Mouse (Mus musculus) neural tube, embryonic 15.5 days (tissue): ENCODE results near the gene Diras1. TPM values are rescaled to one million over a fixed set of nuclear protein-coding genes. Genes with fewer than 3 reads are reported as not detected.
A peak's percentile ranks its signal among the peaks of the same experiment; 100 is the strongest.

ENCODE experiments used
- ATAC-seq: fragments of 200-750 bp; cut with Nextera tagmentation; 2 replicates; pipeline ENCODE4 v1.8.0; 2017; ENCODE audit warnings: mild to moderate bottlenecking, moderate TSS enrichment, moderate library complexity; ENCODE audit not compliant: low FRiP score
- H3K27ac ChIP-seq: fragments of 300-500 bp; sonication (generic); replicated peaks from 2 replicates; pipeline ENCODE4 v1.5.1; 2015; ENCODE audit warnings: mild to moderate bottlenecking, inconsistent platforms
- H3K27me3 ChIP-seq: fragments of 300-500 bp; sonication (generic); replicated peaks from 2 replicates; pipeline ENCODE4 v1.6.1; 2015; ENCODE audit warnings: inconsistent platforms
- H3K36me3 ChIP-seq: fragments of 300-500 bp; sonication (generic); 2 replicates; pipeline ENCODE4 v1.6.1; 2015; ENCODE audit warnings: inconsistent platforms
- H3K4me1 ChIP-seq: fragments of 300-500 bp; sonication (generic); 2 replicates; pipeline ENCODE4 v1.6.1; 2015; ENCODE audit warnings: inconsistent platforms
- H3K4me2 ChIP-seq: fragments of 300-500 bp; sonication (generic); 2 replicates; pipeline ENCODE4 v1.6.1; 2015; ENCODE audit warnings: inconsistent platforms, mild to moderate bottlenecking, moderate library complexity
- H3K4me3 ChIP-seq: fragments of 300-500 bp; sonication (generic); replicated peaks from 2 replicates; pipeline ENCODE4 v1.5.1; 2015; ENCODE audit warnings: mild to moderate bottlenecking, inconsistent platforms
- H3K9ac ChIP-seq: fragments of 300-500 bp; sonication (generic); replicated peaks from 2 replicates; pipeline ENCODE4 v1.6.1; 2015; ENCODE audit warnings: mild to moderate bottlenecking, inconsistent platforms
- H3K9me3 ChIP-seq: fragments of 300-500 bp; sonication (generic); replicated peaks from 2 replicates; pipeline ENCODE4 v1.6.1; 2016; ENCODE audit warnings: inconsistent platforms
- WGBS: fragments of 180-500 bp; shearing (Covaris S2); methylation state at CpG from one replicate; pipeline ENCODE4 v1.1.7; 2015; ENCODE audit warnings: mixed read lengths; 5-methylcytosine and 5-hydroxymethylcytosine counted together
- polyA plus RNA-seq: library from polyadenylated mRNA; unstranded; fragments of >200 nt; fragmentation: Nextera tagmentation; extraction: Ambion mirVana; gene quantifications from 2 replicates; pipeline ENCODE4 v1.2.1, GENCODE M21; 2015

Diras1 gene
- polyA plus RNA-seq, 1 experiment from 2014 or later: 69.4 TPM

DNA sequence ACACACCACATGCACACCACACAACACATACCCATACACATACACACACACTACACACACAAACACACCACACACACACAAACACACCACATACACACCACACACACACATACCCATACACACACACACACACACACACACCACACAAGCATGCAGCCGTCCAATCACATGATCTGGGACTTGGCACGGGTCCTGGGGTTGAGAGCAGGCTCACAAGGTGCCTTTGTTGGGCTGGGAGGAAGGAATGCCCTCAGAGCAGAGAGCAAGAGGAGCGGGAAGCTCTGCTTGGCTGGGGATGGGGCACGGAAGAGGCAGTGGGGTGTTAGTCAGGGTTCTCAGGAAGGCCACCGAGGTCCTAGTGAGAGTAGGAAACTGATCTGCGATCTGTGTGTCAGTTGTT, 14.6 kb downstream of the Diras1 start:
- WGBS: 77% methylated on average over 6 of the region's 6 CpGs
- H3K4me3 ChIP-seq: no peak overlapping the region
- no peak for ATAC-seq
- no peak overlapping the region for H3K4me2 ChIP-seq
- H3K4me1 ChIP-seq: peaks cover 18% of the 10 kb centered on the region
- H3K36me3 ChIP-seq: no peaks in the 10 kb centered on the region
- H3K9ac ChIP-seq: no peak overlapping the region
- H3K27me3 ChIP-seq: no peaks in the 10 kb centered on the region
- H3K27ac ChIP-seq: no peak overlapping the region
- no peaks in the 10 kb centered on the region for H3K9me3 ChIP-seq

DNA sequence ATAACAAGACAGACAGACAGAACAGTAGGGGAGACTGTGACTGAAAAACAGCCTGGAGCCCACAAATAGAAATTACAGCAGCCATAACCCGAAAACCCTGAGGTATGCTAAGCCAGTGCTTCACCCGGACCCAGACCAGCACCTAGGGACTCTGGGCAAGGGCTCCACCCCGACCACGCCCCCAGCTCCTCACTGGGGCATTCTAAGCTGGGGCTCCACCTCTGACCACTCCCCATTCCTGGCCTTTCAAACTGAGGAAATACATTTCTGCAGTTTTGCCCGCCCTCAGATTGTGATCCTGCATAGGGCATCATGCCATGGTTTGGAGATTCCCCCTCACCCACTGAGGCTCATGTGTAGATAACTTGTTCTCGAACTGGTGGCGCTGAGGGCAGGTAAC, 18.2 kb downstream of the Diras1 start:
- no peak for ATAC-seq
- Histone ChIP-seq H3K4me2 (no peak overlapping the region), H3K27ac (no peak overlapping the region), H3K9ac (no peak overlapping the region), H3K9me3 (no peaks in the 10 kb centered on the region), H3K36me3 (no peaks in the 10 kb centered on the region), H3K4me1 (0 out of 2 replicates have a peak, but pooled peaks cover 2% of the 10 kb centered on the region), H3K4me3 (no peak overlapping the region), H3K27me3 (no peaks in the 10 kb centered on the region)
- WGBS: 40% methylated on average over 7 of the region's 7 CpGs

DNA sequence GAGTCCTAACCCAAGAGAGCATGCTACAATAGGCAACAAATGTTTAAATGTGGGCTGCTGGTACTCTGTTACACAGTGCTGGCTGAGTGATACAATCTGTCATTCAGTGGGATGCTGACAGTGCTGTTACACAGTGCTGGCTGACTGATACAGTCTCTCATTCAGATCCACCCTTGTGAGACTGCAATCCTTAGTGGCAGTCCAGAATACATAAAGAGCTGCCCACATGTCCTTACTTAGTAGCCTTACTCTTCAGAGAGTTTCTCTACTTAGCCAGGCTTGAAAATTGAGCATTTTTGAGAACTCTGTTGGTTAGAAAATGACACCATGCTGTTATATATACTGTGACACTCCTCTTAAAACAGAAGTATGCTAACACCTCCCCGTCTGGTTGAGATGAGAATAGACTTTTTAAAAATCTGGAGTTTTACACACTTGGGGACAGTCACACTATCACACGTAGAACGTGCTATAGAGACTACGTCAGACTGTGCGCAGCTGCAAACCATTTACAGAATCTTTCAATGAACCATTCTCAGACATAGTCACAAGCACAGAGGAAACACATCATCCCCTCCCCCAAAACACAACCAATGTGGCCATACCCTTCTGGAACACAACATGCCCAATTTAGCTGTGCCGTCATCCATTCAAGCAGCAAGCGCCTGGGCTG, 19.3 kb downstream of the Diras1 start:
- no peak overlapping the region for H3K4me2 ChIP-seq
- no peaks in the 10 kb centered on the region for H3K36me3 ChIP-seq
- WGBS: 91% methylated on average over 7 of the region's 7 CpGs
- no peak for ATAC-seq
- H3K9ac ChIP-seq: no peak overlapping the region
- H3K27ac ChIP-seq: no peak overlapping the region
- peaks cover 7% of the 10 kb centered on the region for H3K4me1 ChIP-seq
- H3K9me3 ChIP-seq: no peaks in the 10 kb centered on the region
- H3K27me3 ChIP-seq: no peaks in the 10 kb centered on the region
- no peak overlapping the region for H3K4me3 ChIP-seq

DNA sequence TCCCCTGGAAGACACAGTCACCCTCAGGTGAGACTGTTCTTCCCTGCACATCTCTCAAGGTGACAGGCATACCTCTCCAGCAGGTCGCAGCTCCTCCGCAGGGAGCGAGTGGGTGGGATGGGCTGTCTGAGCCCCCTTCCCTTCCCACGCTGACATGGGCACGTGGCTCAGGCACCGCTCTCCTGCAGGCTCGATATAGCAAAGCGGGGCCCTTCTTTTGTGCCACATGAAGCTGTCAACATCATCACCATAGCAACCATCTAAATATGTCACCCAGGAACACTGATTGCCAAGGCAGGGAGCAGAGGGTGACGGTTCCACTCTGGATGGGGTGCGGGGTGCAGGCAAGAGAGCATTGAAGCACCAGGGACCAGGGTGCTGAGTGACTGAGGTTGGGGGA, 24.3 kb downstream of the Diras1 start:
- H3K36me3 ChIP-seq: no peaks in the 10 kb centered on the region
- no peak overlapping the region for H3K4me3 ChIP-seq
- no peaks in the 10 kb centered on the region for H3K27me3 ChIP-seq
- WGBS: 38% methylated on average over 10 of the region's 10 CpGs
- no peaks in the 10 kb centered on the region for H3K9me3 ChIP-seq
- H3K27ac ChIP-seq: no peak overlapping the region
- no peak overlapping the region for H3K9ac ChIP-seq
- H3K4me1 ChIP-seq: peaks cover 25% of the 10 kb centered on the region
- peak; percentile 33; the same call in 1 of the 2 replicates for ATAC-seq
- H3K4me2 ChIP-seq: peak overlapping the region; percentile 35

DNA sequence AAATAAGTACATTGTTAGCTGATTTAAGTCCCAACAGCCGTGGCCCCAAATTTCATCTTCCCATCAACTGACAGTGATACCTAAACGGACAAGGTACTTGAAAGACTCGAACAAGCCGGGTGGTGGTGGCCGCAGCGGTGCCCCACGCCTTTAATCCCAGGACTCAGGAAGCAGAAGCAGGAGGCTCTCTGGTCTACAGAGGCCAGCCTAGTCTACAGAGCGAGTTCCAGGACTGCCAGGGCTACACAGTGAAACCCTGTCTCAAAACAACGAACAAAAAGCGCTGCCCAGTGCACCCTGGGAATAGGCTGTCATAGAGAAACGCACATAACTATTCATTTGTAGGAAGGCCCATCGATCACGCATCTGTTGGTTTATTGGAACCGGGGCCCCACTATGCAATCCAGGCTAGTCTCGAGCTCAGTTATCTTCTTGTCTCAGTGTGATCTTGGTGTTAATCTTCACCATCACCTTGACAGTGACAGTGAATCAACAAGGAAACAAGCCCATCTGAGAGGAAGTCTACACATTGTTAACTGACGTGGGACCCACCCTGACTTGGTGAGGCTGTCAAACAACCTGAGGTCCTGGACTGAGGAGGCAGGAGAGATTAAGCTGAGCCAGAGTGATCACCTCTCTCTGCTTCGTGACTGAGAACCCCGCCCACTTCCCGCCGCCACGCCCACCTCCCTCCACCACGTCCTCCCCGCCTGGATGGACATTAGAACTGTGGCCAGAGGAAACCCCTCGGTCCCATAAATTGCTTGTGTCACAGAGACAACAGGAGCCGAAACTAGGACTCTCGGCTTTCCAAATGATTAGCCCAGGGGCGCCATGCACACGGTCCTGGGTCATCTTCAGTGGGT, 25.0 kb downstream of the Diras1 start:
- Histone ChIP-seq H3K4me1 (peaks cover 25% of the 10 kb centered on the region), H3K4me2 (peak overlapping the region; percentile 35), H3K36me3 (no peaks in the 10 kb centered on the region), H3K27ac (no peak overlapping the region), H3K9ac (no peak overlapping the region), H3K4me3 (no peak overlapping the region), H3K27me3 (no peaks in the 10 kb centered on the region), H3K9me3 (no peaks in the 10 kb centered on the region)
- ATAC-seq: no peak
- WGBS: 44% methylated on average over 28 of the region's 28 CpGs

DNA sequence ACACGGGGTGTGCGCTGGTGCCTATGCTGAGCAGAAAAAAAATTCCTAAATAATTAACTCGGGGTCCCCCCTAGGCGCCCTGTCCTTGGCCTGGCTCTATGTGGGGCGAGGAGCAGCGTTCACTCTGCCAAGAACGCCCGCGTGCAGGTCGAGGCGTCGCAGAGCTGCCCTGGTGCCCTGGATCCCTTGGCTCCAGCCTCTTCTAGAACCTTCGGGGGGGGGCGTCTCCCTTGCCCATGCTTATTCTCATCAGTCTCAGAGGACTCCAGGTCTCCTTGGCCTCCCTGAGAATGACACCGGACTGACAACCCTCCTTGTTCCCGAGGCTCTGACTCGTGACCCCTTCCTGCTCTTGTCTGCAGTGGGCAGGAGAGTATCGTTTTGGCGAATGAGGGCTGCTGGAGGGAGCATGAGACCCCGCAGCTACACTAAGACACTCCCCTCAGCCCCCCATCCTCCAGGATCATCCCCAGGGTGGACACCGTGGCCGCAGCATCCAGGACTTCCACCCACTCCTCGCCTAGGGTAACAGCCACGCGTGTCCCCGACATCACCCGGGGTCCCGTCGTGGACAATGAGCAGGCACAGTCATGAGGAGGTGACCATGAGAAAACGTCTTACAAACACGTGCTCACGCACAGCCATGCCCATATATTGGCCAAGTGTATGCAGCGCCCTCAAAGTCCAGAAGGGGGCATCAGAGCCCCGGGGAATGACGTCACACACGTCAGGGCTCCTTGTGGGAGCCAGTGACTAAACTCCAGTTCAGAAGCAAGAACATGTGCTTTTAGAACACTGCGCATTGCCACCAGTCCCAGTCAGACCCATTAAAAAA, 25.9 kb downstream of the Diras1 start:
- H3K9ac ChIP-seq: peak overlapping the region; percentile 34; the same call in 1 of the 2 replicates
- WGBS: 31% methylated on average over 37 of the region's 37 CpGs
- no peak overlapping the region for H3K27ac ChIP-seq
- H3K4me2 ChIP-seq: peak overlapping the region; percentile 55
- ATAC-seq: peak; percentile 63
- no peaks in the 10 kb centered on the region for H3K9me3 ChIP-seq
- peak overlapping the region; percentile 20 for H3K4me3 ChIP-seq
- no peaks in the 10 kb centered on the region for H3K36me3 ChIP-seq
- 0 out of 2 replicates have a peak, but pooled peaks cover 4% of the 10 kb centered on the region for H3K27me3 ChIP-seq
- peaks cover 29% of the 10 kb centered on the region for H3K4me1 ChIP-seq

DNA sequence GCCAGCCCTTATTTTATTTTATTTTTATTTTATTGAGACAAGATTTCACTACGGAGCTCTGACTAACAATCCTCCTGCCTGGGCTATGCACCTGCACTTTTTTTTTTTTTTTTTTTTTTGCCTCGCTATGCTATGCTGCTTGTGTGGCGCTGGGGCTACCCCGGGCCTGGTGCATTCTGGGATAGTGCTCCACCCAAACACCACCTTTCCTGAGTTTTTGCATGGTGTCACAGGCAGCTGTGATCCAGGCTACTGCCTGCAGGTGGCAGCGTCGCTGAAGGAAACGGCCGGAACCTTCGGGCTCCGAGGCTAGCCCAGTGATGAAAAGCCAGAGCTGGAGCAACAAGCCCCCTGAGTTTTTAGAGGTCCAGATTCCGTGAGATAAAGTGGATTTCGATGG, 26.7 kb downstream of the Diras1 start:
- 16% methylated on average over 12 of the region's 12 CpGs for WGBS
- H3K27ac ChIP-seq: no peak overlapping the region
- ATAC-seq: no peak

DNA sequence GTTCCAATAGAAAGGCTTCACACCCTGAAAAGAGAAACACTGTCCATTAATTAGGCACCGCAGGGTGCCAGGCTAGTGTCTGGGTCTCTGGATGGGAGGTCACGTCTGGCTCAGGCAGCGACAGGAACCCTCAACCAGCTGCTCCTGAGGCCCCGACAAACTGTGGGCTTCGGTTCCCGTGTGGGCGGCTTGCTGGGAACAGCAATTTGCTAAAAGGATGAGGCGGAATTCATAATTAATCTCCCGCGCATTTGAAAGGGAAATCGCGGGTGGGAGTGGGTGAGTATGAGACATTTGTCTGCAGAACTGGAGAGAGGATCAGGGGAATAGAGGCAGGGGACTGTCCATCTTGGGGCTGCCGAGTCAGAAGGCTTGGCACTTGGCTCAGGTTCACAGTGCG, 27.4 kb downstream of the Diras1 start:
- Histone ChIP-seq H3K9ac (no peak overlapping the region), H3K36me3 (no peaks in the 10 kb centered on the region), H3K4me1 (peaks cover 34% of the 10 kb centered on the region), H3K27me3 (peaks cover 8% of the 10 kb centered on the region; the same call in 1 of the 2 replicates), H3K27ac (no peak overlapping the region), H3K4me3 (no peak overlapping the region), H3K4me2 (no peak overlapping the region), H3K9me3 (no peaks in the 10 kb centered on the region)
- 31% methylated on average over 14 of the region's 14 CpGs for WGBS
- ATAC-seq: no peak

More for the DNA sequence above, 26.7 kb downstream of the Diras1 start:
- Histone ChIP-seq H3K9ac (no peak overlapping the region), H3K4me1 (peaks cover 29% of the 10 kb centered on the region), H3K9me3 (no peaks in the 10 kb centered on the region), H3K27me3 (0 out of 2 replicates have a peak, but pooled peaks cover 6% of the 10 kb centered on the region), H3K36me3 (no peaks in the 10 kb centered on the region), H3K4me3 (no peak overlapping the region), H3K4me2 (no peak overlapping the region)

DNA sequence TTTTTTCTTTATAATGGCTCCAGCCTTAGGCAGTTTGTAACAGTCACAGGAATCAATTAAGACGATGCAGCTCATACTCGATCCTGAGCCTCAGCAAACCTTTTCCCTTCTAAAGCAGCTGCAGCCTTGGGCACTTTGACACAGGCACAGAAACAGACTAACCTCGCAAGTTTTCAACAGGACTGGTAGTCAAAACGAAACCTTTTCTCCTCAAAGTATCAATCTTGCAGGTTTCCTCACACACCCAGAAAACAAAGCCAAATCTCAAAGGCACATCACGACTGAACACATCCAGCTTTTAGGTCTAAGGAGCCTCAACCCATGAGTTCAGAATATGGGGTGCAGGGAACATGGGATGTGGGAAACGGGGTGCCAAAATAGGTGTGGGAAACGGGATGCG, 28.1 kb downstream of the Diras1 start:
- Histone ChIP-seq H3K27me3 (peaks cover 8% of the 10 kb centered on the region; the same call in 1 of the 2 replicates), H3K4me3 (no peak overlapping the region), H3K36me3 (no peaks in the 10 kb centered on the region), H3K27ac (no peak overlapping the region), H3K9ac (no peak overlapping the region), H3K4me2 (no peak overlapping the region), H3K9me3 (no peaks in the 10 kb centered on the region), H3K4me1 (peaks cover 35% of the 10 kb centered on the region)
- ATAC-seq: no peak
- WGBS: 87% methylated on average over 8 of the region's 8 CpGs

DNA sequence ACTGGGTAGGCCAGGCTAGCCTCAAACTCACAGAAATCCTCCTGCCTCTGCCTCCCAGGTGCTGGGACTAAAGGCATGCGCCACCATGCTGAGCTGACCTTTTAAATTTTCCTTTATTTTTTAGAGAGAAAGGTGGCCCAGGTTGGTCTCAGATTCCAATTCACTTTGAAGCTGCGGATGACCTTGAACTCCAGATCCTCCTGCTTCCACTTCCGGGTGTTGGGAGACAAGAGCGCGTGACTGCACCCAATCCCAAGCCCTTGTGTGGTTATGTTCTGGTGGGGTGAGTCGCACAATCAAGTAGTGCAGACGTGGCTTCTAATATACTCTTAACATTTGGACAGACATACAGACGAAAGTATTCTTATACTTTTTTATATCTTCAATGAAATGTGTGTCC, 29.0 kb downstream of the Diras1 start:
- Histone ChIP-seq H3K4me1 (peaks cover 33% of the 10 kb centered on the region), H3K4me3 (no peak overlapping the region), H3K36me3 (no peaks in the 10 kb centered on the region), H3K9me3 (no peaks in the 10 kb centered on the region), H3K4me2 (no peak overlapping the region), H3K27ac (no peak overlapping the region), H3K9ac (no peak overlapping the region), H3K27me3 (peaks cover 11% of the 10 kb centered on the region; the same call in 1 of the 2 replicates)
- ATAC-seq: no peak
- 94% methylated on average over 8 of the region's 8 CpGs for whole genome bisulfite sequencing

DNA sequence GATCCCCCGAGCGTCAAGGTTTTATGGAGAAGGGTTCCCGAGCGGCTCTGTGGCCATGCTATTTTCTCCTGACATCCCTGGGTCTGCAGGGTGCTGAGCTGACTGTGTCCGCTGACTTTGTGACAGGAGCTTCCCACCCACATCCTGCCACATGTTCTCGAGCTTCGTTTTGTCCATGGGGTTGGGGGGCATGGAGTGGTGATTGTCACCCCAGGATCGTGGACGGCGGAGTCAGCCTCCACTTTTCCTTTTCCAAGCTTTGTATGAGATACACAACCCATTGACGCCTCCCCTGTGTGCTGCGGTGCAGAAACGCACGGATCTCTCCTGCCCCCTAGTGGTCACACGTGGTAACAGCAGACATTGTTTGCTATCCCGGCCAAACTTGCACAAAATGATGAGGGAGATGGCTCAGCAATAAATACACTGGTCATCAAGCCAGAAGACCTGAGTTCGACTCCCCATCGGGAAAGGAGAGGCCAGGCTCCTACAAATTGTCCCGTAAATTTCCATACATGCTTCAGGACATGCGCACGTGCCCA, 30.3 kb downstream of the Diras1 start:
- H3K9ac ChIP-seq: peak overlapping the region; percentile 21
- 0 out of 2 replicates have a peak, but pooled peaks have one; percentile 22 for ATAC-seq
- H3K9me3 ChIP-seq: no peaks in the 10 kb centered on the region
- H3K36me3 ChIP-seq: no peaks in the 10 kb centered on the region
- 10% methylated on average over 21 of the region's 21 CpGs for WGBS
- peak overlapping the region; percentile 49 for H3K4me2 ChIP-seq
- H3K4me3 ChIP-seq: 0 out of 2 replicates have a peak overlapping the region, but pooled peaks have one; percentile 2
- H3K27ac ChIP-seq: no peak overlapping the region
- H3K4me1 ChIP-seq: peaks cover 20% of the 10 kb centered on the region
- H3K27me3 ChIP-seq: peaks cover 11% of the 10 kb centered on the region; the same call in 1 of the 2 replicates
